Mouse (Mus musculus) MEL (cell line): ENCODE measurements around the gene Cdkn1a. TPM values are rescaled to one million over a fixed set of nuclear protein-coding genes. Genes with fewer than 3 reads are reported as not detected.

Experiments
- DNase-seq: peaks from one replicate; pipeline ENCODE4 v3.0.0; 2011; ENCODE audit warnings: low read depth, low spot score
- H3K27ac ChIP-seq: 2 replicates; pipeline ENCODE4 v1.5.1; 2012; ENCODE audit warnings: low read depth, mild to moderate bottlenecking, control low read depth, low read length, moderate library complexity; ENCODE audit not compliant: control insufficient read depth
- H3K27me3 ChIP-seq, 2 experiments: fragments of 150-350 bp in 1 of 2; sonication (generic) in 1 of 2; 2 replicates each; pipeline ENCODE4 v1.6.1; 2012; ENCODE audit warnings: low read length in 2 of 2, mild to moderate bottlenecking in 2 of 2, improper control_type of control experiment in 1 of 2, moderate library complexity in 1 of 2; ENCODE audit not compliant: insufficient read depth in 2 of 2, control insufficient read depth in 1 of 2
- H3K36me3 ChIP-seq, 2 experiments: 2 replicates each; pipeline ENCODE4 v1.6.1; 2012 to 2014; ENCODE audit warnings: low read length in 2 of 2, improper control_type of control experiment in 1 of 2, inconsistent platforms in 1 of 2, mild to moderate bottlenecking in 1 of 2; ENCODE audit not compliant: insufficient read depth in 2 of 2, control insufficient read depth in 1 of 2
- H3K4me1 ChIP-seq, 2 experiments: fragments of 150-350 bp in 1 of 2; sonication (generic) in 1 of 2; 2 replicates each; pipeline ENCODE4 v1.6.1; 2012; ENCODE audit warnings: low read length in 2 of 2, improper control_type of control experiment in 1 of 2, mild to moderate bottlenecking in 1 of 2; ENCODE audit not compliant: insufficient read depth in 2 of 2, control insufficient read depth in 1 of 2
- H3K4me3 ChIP-seq, 2 experiments: fragments of 150-350 bp in 1 of 2; sonication (generic) in 1 of 2; 2 replicates each; pipeline ENCODE4 v1.5.1; 2012; ENCODE audit warnings: low read depth in 2 of 2, low read length in 2 of 2, mild to moderate bottlenecking in 2 of 2, moderate library complexity in 2 of 2, control low read depth in 1 of 2, improper control_type of control experiment in 1 of 2; ENCODE audit not compliant: control insufficient read depth in 1 of 2, insufficient read depth in 1 of 2
- H3K79me2 ChIP-seq: 2 replicates; pipeline ENCODE4 v1.6.1; 2012; ENCODE audit warnings: mild to moderate bottlenecking, low read length, moderate library complexity; ENCODE audit not compliant: control insufficient read depth, poor library complexity, insufficient read depth
- H3K9ac ChIP-seq: 2 replicates; pipeline ENCODE4 v1.6.1; 2012; ENCODE audit warnings: low read depth, mild to moderate bottlenecking, control low read depth, low read length, moderate library complexity; ENCODE audit not compliant: control insufficient read depth, poor library complexity, severe bottlenecking
- H3K9me3 ChIP-seq: fragments of 150-350 bp; sonication (generic); replicated peaks from 2 replicates; pipeline ENCODE4 v1.6.1; 2012; ENCODE audit warnings: mild to moderate bottlenecking, low read length, improper control_type of control experiment, moderate library complexity; ENCODE audit not compliant: insufficient read depth
- CHD1 ChIP-seq: IDR thresholded peaks from 2 replicates; pipeline ENCODE4 v1.6.1; 2012; ENCODE audit warnings: low read depth, mild to moderate bottlenecking, inconsistent platforms, low read length, improper control_type of control experiment
- CHD2 ChIP-seq: IDR thresholded peaks from 2 replicates; pipeline ENCODE4 v1.6.1; 2011; ENCODE audit warnings: low read length, improper control_type of control experiment
- CTCF ChIP-seq, 3 experiments: IDR thresholded peaks in 2 of 3; conservative IDR thresholded peaks in 1 of 3; 2 replicates each; pipeline ENCODE4 v1.5.1; 2011 to 2012; ENCODE audit warnings: low read length in 3 of 3, low read depth in 2 of 3, mild to moderate bottlenecking in 2 of 3, improper control_type of control experiment in 1 of 3, inconsistent platforms in 1 of 3, mixed read lengths in 1 of 3, moderate library complexity in 1 of 3; ENCODE audit not compliant: control insufficient read depth in 1 of 3, insufficient read depth in 1 of 3, poor library complexity in 1 of 3, severe bottlenecking in 1 of 3
- E2F4 ChIP-seq: IDR thresholded peaks from 2 replicates; pipeline ENCODE4 v1.6.1; 2011; ENCODE audit warnings: low read depth, low read length, improper control_type of control experiment, borderline replicate concordance
- ELF1 ChIP-seq: IDR thresholded peaks from 2 replicates; pipeline ENCODE4 v1.6.1; 2014; ENCODE audit warnings: low read depth, mild to moderate bottlenecking, inconsistent platforms, low read length, improper control_type of control experiment, moderate library complexity
- EP300 ChIP-seq, 2 experiments: IDR thresholded peaks; 2 replicates each; pipeline ENCODE4 v1.6.1; 2011; ENCODE audit warnings: improper control_type of control experiment in 2 of 2, low read length in 2 of 2, low read depth in 1 of 2, mild to moderate bottlenecking in 1 of 2
- ETS1 ChIP-seq: IDR thresholded peaks from 2 replicates; pipeline ENCODE4 v1.6.1; 2012; ENCODE audit warnings: low read depth, mild to moderate bottlenecking, inconsistent platforms, low read length, improper control_type of control experiment, moderate library complexity
- GATA1 ChIP-seq: IDR thresholded peaks from 2 replicates; pipeline ENCODE4 v1.6.1; 2011; ENCODE audit warnings: low read depth, low read length, improper control_type of control experiment
- KAT2A ChIP-seq: conservative IDR thresholded peaks from 2 replicates; pipeline ENCODE4 v1.6.1; 2012; ENCODE audit warnings: low read depth, low read length, improper control_type of control experiment, inconsistent platforms
- MAFK ChIP-seq: IDR thresholded peaks from 2 replicates; pipeline ENCODE4 v1.6.1; 2011; ENCODE audit warnings: low read depth, mild to moderate bottlenecking, low read length, improper control_type of control experiment, borderline replicate concordance
- MAX ChIP-seq: IDR thresholded peaks from 2 replicates; pipeline ENCODE4 v1.6.1; 2011; ENCODE audit warnings: low read length, improper control_type of control experiment
- MAZ ChIP-seq: IDR thresholded peaks from 2 replicates; pipeline ENCODE4 v1.6.1; 2012; ENCODE audit warnings: low read depth, mild to moderate bottlenecking, inconsistent platforms, low read length, improper control_type of control experiment
- MEF2A ChIP-seq: IDR thresholded peaks from 2 replicates; pipeline ENCODE4 v1.6.1; 2014; ENCODE audit warnings: low read depth, mild to moderate bottlenecking, inconsistent platforms, low read length, improper control_type of control experiment; ENCODE audit not compliant: poor library complexity, insufficient replicate concordance, severe bottlenecking; ENCODE audit errors: extremely low read depth
- MXI1 ChIP-seq: IDR thresholded peaks from 2 replicates; pipeline ENCODE4 v1.6.1; 2011; ENCODE audit warnings: mild to moderate bottlenecking, low read depth, low read length, improper control_type of control experiment
- MYB ChIP-seq: IDR thresholded peaks from 2 replicates; pipeline ENCODE4 v1.6.1; 2011; ENCODE audit warnings: mild to moderate bottlenecking, low read depth, low read length, improper control_type of control experiment
- NELFE ChIP-seq: IDR thresholded peaks from 2 replicates; pipeline ENCODE4 v1.6.1; 2011; ENCODE audit warnings: low read depth, low read length, improper control_type of control experiment
- NRF1 ChIP-seq: IDR thresholded peaks from 2 replicates; pipeline ENCODE4 v1.6.1; 2014; ENCODE audit warnings: low read depth, mild to moderate bottlenecking, inconsistent platforms, low read length, improper control_type of control experiment, moderate library complexity; ENCODE audit not compliant: poor library complexity, insufficient read depth, severe bottlenecking
- POLR2A ChIP-seq, 2 experiments: IDR thresholded peaks; 2 replicates each; pipeline ENCODE4 v1.6.1; 2011 to 2012; ENCODE audit warnings: low read length in 2 of 2, mild to moderate bottlenecking in 2 of 2, control low read depth in 1 of 2, improper control_type of control experiment in 1 of 2, low read depth in 1 of 2, moderate library complexity in 1 of 2; ENCODE audit not compliant: control insufficient read depth in 1 of 2, insufficient read depth in 1 of 2, poor library complexity in 1 of 2
- POLR2AphosphoS2 ChIP-seq: IDR thresholded peaks from 2 replicates; pipeline ENCODE4 v1.6.1; 2011; ENCODE audit warnings: low read length, improper control_type of control experiment
- POLR2AphosphoS5 ChIP-seq: IDR thresholded peaks from 2 replicates; pipeline ENCODE4 v1.6.1; 2012; ENCODE audit warnings: low read depth, borderline replicate concordance, mild to moderate bottlenecking, inconsistent platforms, low read length, moderate library complexity, mixed read lengths
- RCOR1 ChIP-seq: IDR thresholded peaks from 2 replicates; pipeline ENCODE4 v1.6.1; 2012; ENCODE audit warnings: low read depth, mild to moderate bottlenecking, inconsistent platforms, low read length, improper control_type of control experiment
- SMC3 ChIP-seq: IDR thresholded peaks from 2 replicates; pipeline ENCODE4 v1.6.1; 2011; ENCODE audit warnings: low read depth, low read length, improper control_type of control experiment
- TBP ChIP-seq: IDR thresholded peaks from 2 replicates; pipeline ENCODE4 v1.8.0; 2011; ENCODE audit warnings: low read depth, low read length, improper control_type of control experiment
- TCF12 ChIP-seq: IDR thresholded peaks from 2 replicates; pipeline ENCODE4 v1.6.1; 2014; ENCODE audit warnings: low read depth, mild to moderate bottlenecking, inconsistent platforms, low read length, improper control_type of control experiment, moderate library complexity
- UBTF ChIP-seq: IDR thresholded peaks from 2 replicates; pipeline ENCODE4 v1.6.1; 2012; ENCODE audit warnings: low read depth, mild to moderate bottlenecking, inconsistent platforms, low read length, improper control_type of control experiment, moderate library complexity, borderline replicate concordance; ENCODE audit not compliant: insufficient read depth
- USF1 ChIP-seq: IDR thresholded peaks from 2 replicates; pipeline ENCODE4 v1.6.1; 2014; ENCODE audit warnings: low read depth, mild to moderate bottlenecking, inconsistent platforms, low read length, improper control_type of control experiment, moderate library complexity
- ZC3H11A ChIP-seq: IDR thresholded peaks from 2 replicates; pipeline ENCODE4 v1.6.1; 2012; ENCODE audit warnings: low read depth, mild to moderate bottlenecking, inconsistent platforms, low read length, improper control_type of control experiment
- ZKSCAN1 ChIP-seq: IDR thresholded peaks from 2 replicates; pipeline ENCODE4 v1.6.1; 2012; ENCODE audit warnings: low read depth, mild to moderate bottlenecking, inconsistent platforms, low read length, improper control_type of control experiment, moderate library complexity
- ZMIZ1 ChIP-seq: IDR thresholded peaks from 2 replicates; pipeline ENCODE4 v1.6.1; 2012; ENCODE audit warnings: low read depth, mild to moderate bottlenecking, inconsistent platforms, low read length, improper control_type of control experiment, moderate library complexity
- ZNF384 ChIP-seq: IDR thresholded peaks from 2 replicates; pipeline ENCODE4 v1.6.1; 2012; ENCODE audit warnings: low read depth, mild to moderate bottlenecking, inconsistent platforms, low read length, improper control_type of control experiment
- polyA plus RNA-seq, 2 experiments: library from polyadenylated mRNA; stranded (reverse) in 1 of 2; unstranded in 1 of 2; fragments of >175 nt in 1 of 2; fragments of >200 nt in 1 of 2; gene quantifications; 2 replicates each; pipeline versions ENCODE4 v1.2.1 to v1.2.4; 2012; ENCODE audit warnings: low replicate concordance in 2 of 2, low read depth in 1 of 2; ENCODE audit not compliant: insufficient read length in 2 of 2, insufficient read depth in 1 of 2, missing spikeins in 1 of 2
- total RNA-seq: library from RNA; depleted of rRNA; stranded (reverse); fragments of 300-350 nt; gene quantifications from 2 replicates; pipeline ENCODE4 v1.2.3, GENCODE M21; 2012

Cdkn1a gene
- total and polyA plus RNA-seq, 3 experiments: 2.0 to 21.0 TPM; not detected in 1

DNA sequence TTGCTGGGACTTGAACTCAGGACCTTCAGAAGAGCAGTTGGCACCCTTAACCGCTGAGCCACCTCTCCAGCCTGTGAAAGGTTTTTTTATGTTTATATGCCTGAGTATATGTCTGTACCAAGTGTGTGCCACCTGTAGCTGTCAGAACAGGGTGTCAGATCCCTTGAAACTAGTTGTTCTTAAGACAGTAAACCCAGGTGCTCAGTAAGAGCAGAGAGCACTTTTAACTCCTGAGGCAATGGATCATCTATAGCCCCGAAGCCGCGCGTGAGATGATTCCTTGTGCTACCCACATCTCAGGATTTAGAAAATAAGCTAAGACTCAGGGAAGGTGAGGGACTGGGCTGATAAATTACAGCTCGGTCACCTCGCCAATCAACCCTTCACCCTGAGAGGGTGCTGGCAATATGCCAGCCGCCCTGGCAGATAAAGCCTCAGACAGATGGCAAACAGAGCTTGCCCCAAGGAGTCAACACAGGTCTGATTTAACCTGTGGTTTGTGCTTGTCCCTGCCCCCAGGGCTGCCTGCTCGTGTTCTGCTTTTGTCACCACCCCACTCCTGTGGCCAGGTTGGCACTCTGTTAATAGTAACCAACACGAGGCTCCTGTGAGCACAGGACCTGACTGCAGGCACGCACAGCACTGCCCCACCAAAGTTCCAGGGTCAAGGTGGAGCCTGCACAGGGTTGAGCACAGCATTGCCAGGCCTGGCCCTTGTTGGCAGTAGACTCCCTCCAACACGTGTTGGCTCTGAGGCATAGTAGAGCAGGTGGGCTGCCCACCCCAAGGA lies 44.8 kb upstream of the Cdkn1a start:
- H3K27ac ChIP-seq: no peak overlapping the region

DNA sequence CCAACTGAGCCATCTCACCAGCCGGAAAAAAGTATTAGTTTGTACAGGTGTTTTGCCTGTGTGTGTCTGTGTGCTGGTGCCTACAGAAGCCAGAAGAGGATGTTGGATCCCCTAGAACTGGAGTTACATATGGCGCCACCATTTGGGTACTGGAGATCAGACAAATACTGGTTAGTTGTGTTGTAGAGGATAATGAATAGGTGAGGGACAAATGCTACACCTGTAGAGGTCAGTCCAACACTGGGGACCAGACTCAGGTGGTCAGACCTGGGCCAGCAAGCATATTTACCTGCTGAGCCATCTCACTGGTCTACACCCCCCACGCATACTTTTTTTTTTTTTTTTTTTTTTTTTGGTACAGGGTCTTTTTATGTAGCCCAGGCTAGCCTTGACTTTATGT lies 43.9 kb upstream of the Cdkn1a start:
- Histone ChIP-seq H3K27me3 (no peaks in the 10 kb centered on the region), H3K79me2 (no peaks in the 10 kb centered on the region)
- TF ChIP-seq MAZ (no peak), RCOR1 (no peak), UBTF (no peak), ZC3H11A (no peak), SMC3 (0 out of 2 replicates have a peak, but pooled peaks have one; percentile 18), TBP (peak; percentile 82), CTCF (IDR thresholded peaks at IDR 0.05 in 2 of 3, conservative IDR thresholded peaks at IDR 0.05 in 1 of 3; ENCODE audit: control insufficient read depth in 1 of 3, insufficient read depth in 1 of 3, low read depth in 2 of 3, low read length in 3 of 3, poor library complexity in 1 of 3, severe bottlenecking in 1 of 3) (no peak), MYB (no peak), ZNF384 (peak; percentile 89)
- TF ChIP-seq, all 39 proteins: peak for 3
- H3K27ac ChIP-seq: no peak overlapping the region
- H3K4me1 ChIP-seq: peaks cover 4 to 6% of the 10 kb centered on the region in 2 experiments; a peak in 2 of 4 replicates
- no peak overlapping the region for H3K9ac ChIP-seq
- no peak overlapping the region for H3K4me3 ChIP-seq
- peak; percentile 54 for DNase-seq
- no peaks in the 10 kb centered on the region for H3K9me3 ChIP-seq
- peaks cover 20 to 22% of the 10 kb centered on the region in 2 experiments for H3K36me3 ChIP-seq

More for the DNA sequence above, 44.8 kb upstream of the Cdkn1a start:
- peaks cover 22 to 26% of the 10 kb centered on the region in 2 experiments for H3K36me3 ChIP-seq
- H3K4me1 ChIP-seq: peaks cover 7 to 8% of the 10 kb centered on the region in 2 experiments; a peak in 3 of 4 replicates
- no peaks in the 10 kb centered on the region for H3K27me3 ChIP-seq
- H3K9me3 ChIP-seq: no peaks in the 10 kb centered on the region
- H3K4me3 ChIP-seq: no peak overlapping the region
- H3K79me2 ChIP-seq: no peaks in the 10 kb centered on the region
- peak; percentile 67 for DNase-seq
- H3K9ac ChIP-seq: no peak overlapping the region
- TF ChIP-seq ETS1: peak; percentile 49; the same call in 1 of the 2 replicates
- TF ChIP-seq MXI1: peak; percentile 26; the same call in 1 of the 2 replicates
- TF ChIP-seq KAT2A: no peak
- no peak for TF ChIP-seq EP300 (IDR thresholded peaks at IDR 0.05; ENCODE audit: low read depth in 1 of 2, low read length in 2 of 2)
- peak; percentile 82 for TF ChIP-seq RCOR1
- TF ChIP-seq MEF2A: peak; percentile 10; the same call in 1 of the 2 replicates
- TF ChIP-seq POLR2AphosphoS5: peak; percentile 76; the same call in 1 of the 2 replicates
- TF ChIP-seq UBTF: no peak
- no peak for TF ChIP-seq CHD1
- peak in 1 of 2 experiments; percentile 21; a peak in 1 of 4 replicates for TF ChIP-seq POLR2A (IDR thresholded peaks at IDR 0.05; ENCODE audit: control insufficient read depth in 1 of 2, insufficient read depth in 1 of 2, low read depth in 1 of 2, low read length in 2 of 2, poor library complexity in 1 of 2)
- no peak for TF ChIP-seq ELF1
- TF ChIP-seq ZMIZ1: peak; percentile 56
- TF ChIP-seq ZNF384: no peak
- peak; percentile 70; the same call in 1 of the 2 replicates for TF ChIP-seq POLR2AphosphoS2
- TF ChIP-seq NELFE: 0 out of 2 replicates have a peak, but pooled peaks have one; percentile 20
- 0 out of 2 replicates have a peak, but pooled peaks have one; percentile 5 for TF ChIP-seq NRF1
- no peak for TF ChIP-seq MAFK
- peak; percentile 38; the same call in 1 of the 2 replicates for TF ChIP-seq GATA1
- TF ChIP-seq ZKSCAN1: no peak
- 0 out of 2 replicates have a peak, but pooled peaks have one; percentile 22 for TF ChIP-seq CHD2
- TF ChIP-seq MAX: no peak
- TF ChIP-seq E2F4: no peak
- no peak for TF ChIP-seq USF1
- TF ChIP-seq TCF12: no peak
- TF ChIP-seq ZC3H11A: no peak
